Mouse (Mus musculus): Measurements from ENCODE around the gene Aldh16a1.
"Not testable (repeated sequence)": the region's sequence is repeated elsewhere in the genome, so short reads cannot be mapped to it uniquely, and the experiment has no call there.

Gene Aldh16a1

DNA sequence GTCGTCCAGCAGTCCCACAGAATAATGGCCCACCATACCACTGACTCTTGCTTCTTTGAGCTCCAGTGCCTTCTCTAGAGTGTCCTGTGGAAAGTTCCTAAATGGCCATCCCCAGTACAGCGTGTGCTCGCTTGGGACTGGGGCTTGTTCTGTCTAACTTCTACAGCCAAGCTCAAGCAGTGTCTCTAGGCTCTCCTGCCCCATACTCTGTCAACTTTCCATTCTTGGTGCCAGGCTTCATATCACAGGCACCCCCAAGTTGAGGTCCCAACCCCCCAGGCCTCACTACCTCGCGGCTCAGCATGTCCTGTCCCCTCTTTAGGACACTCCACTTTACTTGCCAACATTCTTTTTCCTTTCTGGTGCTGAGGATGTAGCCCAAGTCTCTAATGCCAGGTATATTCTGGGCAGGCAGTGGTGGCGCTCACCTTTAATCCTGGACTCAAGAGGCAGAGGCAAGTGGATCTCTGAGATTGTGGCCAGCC is 6.0 kb upstream of the Aldh16a1 start:
- DNase-seq (ENCODE audit: extremely low read depth, low read depth, low spot score): no peak

GRCm38 (mm10) chr7:45158991-45159390 is 4.6 kb upstream of the Aldh16a1 start:
- no peak for DNase-seq (ENCODE audit: extremely low read depth, low read depth, low spot score)

DNA sequence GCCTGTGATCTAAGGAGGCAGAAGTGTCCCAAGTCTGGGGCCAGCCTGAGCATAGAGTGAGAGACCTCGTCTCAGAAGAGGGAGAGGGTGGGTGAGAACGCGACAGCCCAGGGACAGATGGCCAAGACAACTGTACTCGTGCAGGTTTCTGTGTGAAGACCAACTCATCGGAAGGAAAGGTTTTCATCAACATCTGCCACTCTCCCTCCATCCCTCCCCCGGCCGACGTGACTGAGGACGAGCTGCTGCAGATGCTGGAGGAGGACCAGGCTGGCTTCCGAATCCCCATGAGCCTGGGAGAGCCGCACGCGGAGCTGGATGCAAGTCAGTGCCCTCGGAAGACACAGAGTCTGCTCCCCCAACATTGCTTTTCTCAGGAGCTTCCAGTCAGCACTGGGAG is 3.1 kb upstream of the Aldh16a1 start:
- no peak for DNase-seq (ENCODE audit: extremely low read depth, low read depth, low spot score)

- no peak for DNase-seq (ENCODE audit: extremely low read depth, low read depth, low spot score)
These were observed 1.8 kb upstream of the Aldh16a1 start for GRCm38 (mm10) chr7:45156206-45156605.

DNA sequence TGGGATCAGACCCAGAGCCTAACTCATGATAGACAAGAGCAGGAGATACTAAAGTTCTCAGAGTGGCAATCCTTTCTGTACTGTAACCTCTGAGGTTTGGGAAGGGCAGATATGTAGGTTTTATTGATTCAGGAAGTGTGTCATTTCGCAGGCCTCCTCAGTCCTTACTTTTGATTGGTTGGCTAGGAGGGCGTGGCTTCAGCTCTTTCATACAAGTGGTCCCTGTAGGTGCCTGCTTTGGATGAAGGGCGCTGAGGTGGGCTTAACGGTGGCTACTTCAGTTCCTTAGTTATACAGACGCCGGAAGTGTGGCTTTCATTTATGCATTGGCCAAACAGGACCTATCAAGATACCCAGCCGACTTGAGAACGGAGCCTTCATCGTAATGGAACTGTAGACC is 1.2 kb upstream of the Aldh16a1 start:
- DNase-seq (ENCODE audit: extremely low read depth, low read depth, low spot score): no peak

DNA sequence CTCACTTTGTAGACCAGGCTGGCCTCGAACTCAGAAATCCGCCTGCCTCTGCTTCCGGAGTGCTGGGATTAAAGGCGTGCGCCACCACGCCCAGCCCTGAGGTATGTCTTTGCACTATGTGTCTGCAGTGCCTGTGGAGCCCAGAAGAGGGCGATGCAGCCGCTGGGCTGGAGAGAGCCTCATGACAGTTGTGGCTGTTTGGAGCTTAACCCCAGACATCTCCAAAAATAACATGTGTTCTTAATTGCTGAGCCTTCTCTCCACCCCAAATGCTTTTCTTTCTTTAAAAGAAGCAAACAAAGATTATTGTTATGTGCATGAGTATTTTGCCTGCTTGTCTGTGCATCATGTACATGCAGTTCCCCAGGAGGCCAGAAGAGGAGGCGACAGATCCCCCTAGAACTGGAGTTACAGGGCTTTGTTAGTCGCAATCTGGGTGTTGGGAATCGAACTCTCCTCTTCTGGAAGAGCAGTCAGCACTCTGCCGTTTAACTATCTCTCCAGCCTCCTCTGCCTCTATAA is 670 bp upstream of the Aldh16a1 start:
- DNase-seq (ENCODE audit: extremely low read depth, low read depth, low spot score): no peak

DNA sequence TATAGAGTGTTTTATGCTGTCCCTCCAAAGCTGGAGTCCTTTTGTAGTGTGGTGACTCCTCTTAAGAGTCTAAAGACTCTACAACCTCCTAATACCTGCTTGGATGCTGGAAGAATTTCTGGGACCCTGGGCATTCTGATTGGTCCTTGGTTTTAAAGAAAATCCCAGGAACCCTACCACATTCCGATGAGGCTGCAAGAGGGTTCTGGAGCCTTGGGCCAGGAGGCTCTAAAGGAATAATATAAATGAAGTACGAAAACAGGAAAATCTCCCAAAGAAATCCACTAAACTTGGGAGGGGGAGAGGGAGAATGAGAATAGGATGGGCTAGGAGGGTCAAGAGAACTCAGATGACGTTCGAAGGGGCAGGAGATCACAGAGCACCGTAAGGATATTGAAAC is 798 bp downstream of the Aldh16a1 start:
- no peak for DNase-seq (ENCODE audit: extremely low read depth, low read depth, low spot score)

DNA sequence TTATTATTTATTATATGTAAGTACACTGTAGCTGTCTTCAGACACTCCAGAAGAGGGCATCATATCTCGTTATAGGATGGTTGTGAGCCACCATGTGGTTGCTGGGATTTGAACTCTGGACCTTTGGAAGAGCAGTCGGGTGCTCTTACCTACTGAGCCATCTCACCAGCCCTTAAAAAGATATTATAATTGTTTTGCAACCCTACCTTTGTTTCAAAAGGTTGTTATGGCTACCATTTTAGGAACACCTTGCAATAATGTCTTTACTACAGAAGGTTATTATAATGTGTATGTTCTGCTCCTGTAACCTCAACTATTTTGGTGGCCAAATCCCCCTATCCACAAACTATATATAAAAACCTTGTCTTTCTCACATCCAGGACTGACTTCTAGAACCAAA is 1.3 kb downstream of the Aldh16a1 start:
- not testable (repeated sequence) for DNase-seq (ENCODE audit: extremely low read depth, low read depth, low spot score)

DNA sequence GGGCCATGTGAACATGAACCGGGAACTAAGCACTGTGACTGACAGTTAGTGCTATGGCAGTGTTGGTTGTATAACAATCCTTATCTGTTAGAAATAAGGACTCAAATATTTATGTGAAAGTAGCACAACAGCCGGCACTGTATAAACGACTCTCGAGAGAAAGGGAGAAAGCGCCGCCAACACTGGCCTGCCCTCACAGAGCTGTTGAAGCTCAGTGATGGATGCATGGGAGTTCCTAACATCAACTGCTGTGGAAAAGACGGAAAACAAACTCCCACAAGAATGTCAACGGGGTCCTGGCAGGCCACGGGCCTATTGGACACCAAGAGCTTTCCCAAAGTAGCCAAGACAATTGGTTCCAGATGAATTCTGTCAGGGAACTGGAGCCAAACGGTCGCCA is 3.1 kb downstream of the Aldh16a1 start:
- no peak for DNase-seq (ENCODE audit: extremely low read depth, low read depth, low spot score)

- DNase-seq (ENCODE audit: extremely low read depth, low read depth, low spot score): no peak
These were observed 4.1 kb downstream of the Aldh16a1 start for GRCm38 (mm10) chr7:45150321-45150720.

- DNase-seq (ENCODE audit: extremely low read depth, low read depth, low spot score): no peak
These were observed 4.8 kb downstream of the Aldh16a1 start for GRCm38 (mm10) chr7:45149545-45149944.

- DNase-seq (ENCODE audit: extremely low read depth, low read depth, low spot score): no peak
These were observed 5.8 kb downstream of the Aldh16a1 start for GRCm38 (mm10) chr7:45148534-45149098.

DNA sequence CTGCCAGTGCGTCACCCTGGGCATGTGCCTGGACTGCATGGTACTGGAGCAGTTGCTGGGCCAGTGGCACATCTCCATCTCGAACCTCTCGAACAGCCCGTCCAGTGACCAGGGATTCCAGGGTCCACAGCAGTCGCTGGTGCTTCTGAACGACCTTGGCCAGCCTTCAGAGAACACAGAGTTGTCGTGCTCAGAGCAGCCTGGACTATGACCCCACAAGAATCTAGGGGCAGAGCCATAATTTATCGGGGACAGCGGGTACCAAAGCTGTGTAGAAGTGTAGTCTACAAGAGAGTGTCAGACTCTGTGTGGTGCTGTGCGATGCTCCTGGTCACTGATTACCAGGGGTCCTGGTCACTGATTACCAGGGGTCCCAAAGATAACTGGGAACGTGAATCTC is 6.5 kb downstream of the Aldh16a1 start:
- DNase-seq (ENCODE audit: extremely low read depth, low read depth, low spot score): no peak

DNA sequence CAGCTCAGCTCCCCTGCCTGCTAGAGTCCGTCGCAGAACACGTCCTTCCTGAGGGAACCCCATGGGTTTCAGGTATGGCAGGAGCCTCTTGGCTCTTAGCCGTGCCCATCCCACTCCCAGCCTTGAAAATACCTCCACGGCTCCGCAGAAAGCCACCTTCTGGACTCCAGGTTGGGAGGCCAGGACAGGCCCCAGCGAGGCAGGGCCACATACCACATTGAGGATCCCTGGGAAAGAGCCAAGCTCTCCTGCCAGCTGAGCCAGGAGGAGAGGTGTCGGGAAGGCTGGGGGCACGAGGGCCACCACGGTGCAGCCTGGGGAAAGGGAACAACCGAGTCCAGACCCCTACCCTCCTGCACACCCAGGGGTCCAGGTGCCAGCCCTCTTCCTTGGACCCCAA is 7.1 kb downstream of the Aldh16a1 start:
- no peak for DNase-seq (ENCODE audit: extremely low read depth, low read depth, low spot score)

DNA sequence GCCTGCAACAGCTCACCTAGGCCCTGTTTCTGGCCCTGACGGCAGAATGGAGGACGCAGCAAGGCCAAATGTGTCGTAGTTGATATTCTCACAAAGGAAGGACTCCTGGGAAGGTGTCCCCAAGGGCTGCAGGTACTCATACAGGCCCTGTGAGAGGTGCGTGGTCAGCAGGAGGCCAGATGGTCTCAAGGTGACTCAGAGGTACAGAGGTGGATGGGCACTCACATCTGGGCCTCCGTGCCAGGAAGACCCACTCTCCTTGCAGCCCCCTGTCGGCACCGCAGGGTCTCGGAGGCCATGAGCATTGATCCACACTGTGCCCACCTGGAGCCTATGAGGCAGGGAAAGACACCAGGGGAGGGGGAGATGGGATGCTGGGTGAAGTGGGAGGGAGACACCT is 8.9 kb downstream of the Aldh16a1 start:
- no peak for DNase-seq (ENCODE audit: extremely low read depth, low read depth, low spot score)

GRCm38 (mm10) chr7:45144368-45145174 is 9.8 kb downstream of the Aldh16a1 start:
- no peak for DNase-seq (ENCODE audit: extremely low read depth, low read depth, low spot score)

DNA sequence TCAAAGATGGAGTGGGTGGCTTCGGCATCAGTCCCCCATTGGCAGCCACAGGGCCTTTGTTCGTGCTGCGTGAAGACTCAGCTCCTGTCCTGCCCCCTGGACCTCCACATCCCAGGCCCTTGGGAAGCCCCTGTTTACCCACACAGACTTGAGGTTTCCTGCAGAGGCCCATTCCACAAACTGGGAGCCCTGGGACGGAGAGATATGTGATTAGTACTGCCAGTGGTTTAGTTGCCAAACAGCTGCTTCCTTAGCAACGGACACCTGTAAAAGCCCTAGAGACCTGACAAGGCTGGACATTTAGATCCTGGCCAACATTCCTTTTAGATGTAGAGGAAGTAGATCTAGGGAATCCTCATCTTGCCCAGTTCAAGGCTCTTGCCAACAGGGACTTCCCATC is 12.5 kb downstream of the Aldh16a1 start:
- no peak for DNase-seq (ENCODE audit: extremely low read depth, low read depth, low spot score)

DNA sequence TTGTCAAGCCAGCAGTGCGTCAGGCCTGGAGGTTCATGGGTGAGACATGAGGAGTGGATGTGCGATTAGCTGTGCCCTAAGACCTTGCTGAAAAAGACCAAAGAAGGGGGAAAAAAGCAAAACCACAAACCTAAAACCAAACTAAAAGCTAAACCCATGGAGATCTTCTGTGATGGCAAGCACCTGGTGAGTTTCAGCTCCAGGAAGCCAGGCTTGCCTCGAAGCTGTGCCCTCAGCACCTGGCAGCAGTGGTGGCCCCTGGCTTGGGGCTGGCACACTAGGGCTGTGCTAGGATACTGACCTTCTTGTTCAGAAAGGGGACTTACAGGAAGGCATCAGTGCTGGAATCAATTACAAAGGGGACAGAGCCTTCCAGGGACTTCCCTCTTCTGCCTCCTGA is 13.1 kb downstream of the Aldh16a1 start:
- DNase-seq (ENCODE audit: extremely low read depth, low read depth, low spot score): no peak

- peak; percentile 72 for DNase-seq (ENCODE audit: extremely low read depth, low read depth, low spot score)
These were observed 14.3 kb downstream of the Aldh16a1 start for GRCm38 (mm10) chr7:45139904-45140723.

DNA sequence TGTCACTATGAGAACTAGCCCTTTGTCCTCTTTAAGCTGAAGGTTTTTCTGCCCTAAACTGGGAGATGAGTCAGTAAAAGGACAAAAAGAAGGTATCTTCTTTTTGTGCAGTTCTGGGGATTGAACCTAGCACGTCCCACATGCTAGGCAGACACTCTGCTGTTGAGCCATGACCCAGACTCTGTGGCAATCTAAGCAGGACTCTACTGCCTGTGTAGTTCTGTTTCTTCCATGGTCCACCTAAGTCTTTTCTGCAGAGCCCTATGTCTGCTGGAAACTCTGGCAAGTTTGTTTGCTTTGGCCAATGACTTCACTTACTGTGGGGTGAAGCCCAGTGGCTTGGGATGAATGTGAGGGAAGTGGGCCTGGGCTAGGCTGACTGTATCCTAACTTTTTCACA is 16.0 kb downstream of the Aldh16a1 start:
- no peak for DNase-seq (ENCODE audit: extremely low read depth, low read depth, low spot score)

DNA sequence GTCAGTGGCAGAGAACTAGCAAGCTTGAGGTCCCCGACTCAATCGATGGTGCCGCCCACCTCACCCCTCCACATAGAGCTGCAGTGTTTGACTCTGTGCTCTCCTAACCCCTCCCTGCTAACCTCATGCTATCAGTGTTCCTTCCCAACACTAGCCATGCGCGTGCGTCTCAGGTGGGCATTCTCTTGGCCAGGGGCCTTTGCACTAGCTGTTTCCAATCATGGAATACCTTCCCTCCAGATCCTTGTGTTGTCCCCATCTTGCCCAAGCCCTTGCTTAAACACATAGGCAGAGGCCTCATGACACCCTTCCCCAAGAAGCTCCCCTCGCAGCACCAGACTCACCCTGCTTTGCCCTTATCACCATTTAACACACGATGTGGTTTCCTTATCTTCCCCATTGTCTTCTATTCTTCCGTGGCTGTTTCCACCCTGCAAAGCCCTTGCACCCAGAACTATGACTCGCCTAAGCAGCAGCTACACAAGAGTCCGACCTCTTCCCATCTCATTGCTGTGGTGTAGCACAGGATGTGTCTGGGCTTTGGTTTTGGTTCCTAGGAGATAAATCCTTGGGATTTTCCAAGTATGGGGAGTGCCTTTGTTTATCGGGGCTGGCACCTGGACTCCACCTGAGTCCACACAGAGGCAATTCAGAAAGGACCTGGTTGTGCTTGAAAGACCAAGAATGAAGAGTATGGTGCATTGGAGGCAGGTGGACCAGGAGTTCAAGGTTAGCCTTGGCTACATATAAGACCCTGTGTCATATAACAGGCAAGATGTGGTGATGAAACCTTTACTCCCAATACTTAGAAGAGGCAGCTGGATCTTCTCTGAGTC is 17.0 kb downstream of the Aldh16a1 start:
- no peak for DNase-seq (ENCODE audit: extremely low read depth, low read depth, low spot score)

All from fat pad, adult 2 months (tissue).